Comparison of ENCODE assay signal across 9 mouse cellular contexts in genomic region chr1:72578351-72578750, GRCm38 (mm10). TPM values are rescaled to one million over a fixed set of nuclear protein-coding genes. Genes with fewer than 3 reads are reported as not detected.
DNase-seq lines count a peak whose midpoint lies in the region.
"Had no signal": no experiment of that assay in that cellular context is flagged by ENCODE, and none has a peak within 500 bp of the region (broad histone marks: within the 10 kb centered on the region; RNA-seq: fewer than 3 reads in every experiment).

No protein-coding gene starts in this region.

- peak; percentile 21 for DNase-seq in embryo, embryonic 10.5 days (ENCODE audit: low spot score)
- no peak for DNase-seq in embryo, embryonic 11 days
- peak; percentile 7 for DNase-seq in retina, embryonic 14.5 days (ENCODE audit: low spot score)
- DNase-seq in retina, postnatal 1 day, result no peak
- peak; percentile 30 for DNase-seq in mesoderm, embryonic 11.5 days (ENCODE audit: low read depth, low spot score)
- peak; percentile 38 to 46 for DNase-seq in right cerebral cortex, postnatal 36 days (ENCODE audit: low spot score in 2 of 2)
- DNase-seq in gastrocnemius, postnatal 14 days, result no peak
- no peak for DNase-seq in adrenal gland, postnatal 36 days
- DNase-seq: kidney, postnatal 36 days had no signal

- intact Hi-C loops in gastrocnemius, postnatal 14 days (cut with DNase I; ENCODE audit: low total_unique reads), result no loop called here

RNA-seq across cellular contexts. Expression of gene Smarcal1, which starts 4.7 kb away (rescaled TPM):
- total RNA-seq in gastrocnemius, postnatal 14 days (2021), result 10 to 100 TPM; 16.7 TPM
- 10 to 100 TPM; 44.8 to 47.0 TPM for total RNA-seq in adrenal gland, postnatal 36 days (2021)

RNA-seq across cellular contexts. Expression of gene March4, which starts 41.6 kb away (rescaled TPM):
- total RNA-seq in gastrocnemius, postnatal 14 days (2021), result under 1 TPM; 0.04 to 0.16 TPM
- total RNA-seq in adrenal gland, postnatal 36 days (2021), result under 1 TPM; 0.30 to 0.56 TPM

Comparison
In these comparisons a context has a peak if more than half of its experiments do, and no peak if none do; other contexts are left out.
1. DNase-seq: peak in embryo, embryonic 10.5 days (single experiment), retina, embryonic 14.5 days (single experiment), mesoderm, embryonic 11.5 days (single experiment) and right cerebral cortex, postnatal 36 days (2 of 2); none in embryo, embryonic 11 days (single experiment), retina, postnatal 1 day (single experiment), gastrocnemius, postnatal 14 days (single experiment) and adrenal gland, postnatal 36 days (0 of 2).